In genomic region chr14:52338751-52339511, GRCm38 (mm10) we compare ENCODE assay signal across 7 mouse cellular contexts. TPM values are rescaled to one million over a fixed set of nuclear protein-coding genes. Genes with fewer than 3 reads are reported as not detected.
DNase-seq lines count a peak whose midpoint lies in the region; ATAC-seq and TF ChIP-seq lines count a peak whose summit lies in the region.

No protein-coding gene starts in this region.

- peak; percentile 78 for ATAC-seq in forebrain, embryonic 15.5 days (replicated peaks)
- ATAC-seq in hindbrain, embryonic 12.5 days (ENCODE audit: low FRiP score), result peak; percentile 69
- peak; percentile 59 for ATAC-seq in lung, postnatal 0 days

- no peaks in the 10 kb centered on the region for H3K9me3 ChIP-seq in forebrain, embryonic 15.5 days
- no peaks in the 10 kb centered on the region for H3K9me3 ChIP-seq in hindbrain, embryonic 12.5 days (replicated peaks)
- no peaks in the 10 kb centered on the region for H3K9me3 ChIP-seq in lung, postnatal 0 days (ENCODE audit: low read length)

- TF ChIP-seq CTCF in lung, postnatal 0 days (IDR thresholded peaks at IDR 0.05), result peak; percentile 93

- peak; percentile 56 for DNase-seq in Muller cell, postnatal 12 days (ENCODE audit: inconsistent ontology term)
- peak; percentile 43 for DNase-seq in cerebellum, adult 11-12 months
- peak; percentile 74 for DNase-seq in layer of hippocampus, adult 9-10 months (ENCODE audit: low spot score)
- peak; percentile 83 for DNase-seq in lung, postnatal 0 days (ENCODE audit: low spot score)
- DNase-seq in retina, postnatal 7 days (ENCODE audit: low read depth, low spot score), result peak; percentile 69

- peak overlapping the region; percentile 31 for H3K4me3 ChIP-seq in forebrain, embryonic 15.5 days
- peak overlapping the region; percentile 11 for H3K4me3 ChIP-seq in hindbrain, embryonic 12.5 days
- no peak overlapping the region for H3K4me3 ChIP-seq in lung, postnatal 0 days (ENCODE audit: low read depth, low read length)

- no peaks in the 10 kb centered on the region for H3K36me3 ChIP-seq in forebrain, embryonic 15.5 days
- no peaks in the 10 kb centered on the region for H3K36me3 ChIP-seq in hindbrain, embryonic 12.5 days
- no peaks in the 10 kb centered on the region for H3K36me3 ChIP-seq in lung, postnatal 0 days (ENCODE audit: insufficient read depth, low read length)

- H3K9ac ChIP-seq in forebrain, embryonic 15.5 days (replicated peaks), result peak overlapping the region; percentile 33
- H3K9ac ChIP-seq in hindbrain, embryonic 12.5 days, result no peak overlapping the region
- no peak overlapping the region for H3K9ac ChIP-seq in lung, postnatal 0 days (replicated peaks; ENCODE audit: low read depth)

- TF ChIP-seq EP300 in lung, postnatal 0 days (IDR thresholded peaks at IDR 0.05), result no peak

- peak overlapping the region; percentile 42 for H3K4me2 ChIP-seq in forebrain, embryonic 15.5 days (replicated peaks)
- peak overlapping the region; percentile 43 for H3K4me2 ChIP-seq in hindbrain, embryonic 12.5 days (replicated peaks)
- H3K4me2 ChIP-seq in lung, postnatal 0 days (replicated peaks; ENCODE audit: low read depth, low read length), result 0 out of 2 replicates have a peak overlapping the region, but pooled peaks have one; percentile 2

- 29% methylated on average over 21 of the region's 21 CpGs for WGBS in forebrain, embryonic 15.5 days
- WGBS in hindbrain, embryonic 12.5 days, result 32% methylated on average over 21 of the region's 21 CpGs
- 27% methylated on average over 21 of the region's 21 CpGs for WGBS in lung, postnatal 0 days

- peak overlapping the region; percentile 23; the same call in 1 of the 2 replicates for H3K27ac ChIP-seq in forebrain, embryonic 15.5 days (replicated peaks)
- no peak overlapping the region for H3K27ac ChIP-seq in hindbrain, embryonic 12.5 days
- H3K27ac ChIP-seq in lung, postnatal 0 days (ENCODE audit: low read length), result no peak overlapping the region

- H3K27me3 ChIP-seq in forebrain, embryonic 15.5 days, result no peaks in the 10 kb centered on the region
- H3K27me3 ChIP-seq in hindbrain, embryonic 12.5 days, result no peaks in the 10 kb centered on the region
- no peaks in the 10 kb centered on the region for H3K27me3 ChIP-seq in lung, postnatal 0 days (replicated peaks; ENCODE audit: insufficient read depth, low read length)

- peaks cover 8% of the 10 kb centered on the region; the same call in 1 of the 2 replicates for H3K4me1 ChIP-seq in forebrain, embryonic 15.5 days
- no peaks in the 10 kb centered on the region for H3K4me1 ChIP-seq in hindbrain, embryonic 12.5 days
- no peaks in the 10 kb centered on the region for H3K4me1 ChIP-seq in lung, postnatal 0 days (ENCODE audit: insufficient read depth, low read depth, low read length)

RNA-seq across cellular contexts. Expression of gene Sall2, which starts 10.4 kb away (rescaled TPM):
- polyA plus RNA-seq in forebrain, embryonic 15.5 days (2015; fragmentation: Nextera tagmentation; extraction: Ambion mirVana), result 29.6 and 31.7 TPM in 2 replicates
- polyA plus RNA-seq in hindbrain, embryonic 12.5 days (2016; fragmentation: Nextera tagmentation; extraction: Ambion mirVana), result 60.7 and 62.8 TPM in 2 replicates
- 3.8 and 4.1 TPM in 2 replicates for polyA plus RNA-seq in lung, postnatal 0 days (2015; fragmentation: Nextera tagmentation; extraction: Ambion mirVana)

RNA-seq across cellular contexts. Expression of gene Olfr1513, which starts 17.3 kb away (rescaled TPM):
- not detected in 2 replicates for polyA plus RNA-seq in forebrain, embryonic 15.5 days (2015; fragmentation: Nextera tagmentation; extraction: Ambion mirVana)
- 0.06 TPM in 1 of 2 replicates, not detected in the other for polyA plus RNA-seq in hindbrain, embryonic 12.5 days (2016; fragmentation: Nextera tagmentation; extraction: Ambion mirVana)
- polyA plus RNA-seq in lung, postnatal 0 days (2015; fragmentation: Nextera tagmentation; extraction: Ambion mirVana), result not detected in 2 replicates

RNA-seq across cellular contexts. Expression of gene Mettl3, which starts 34.0 kb away (rescaled TPM):
- polyA plus RNA-seq in forebrain, embryonic 15.5 days (2015; fragmentation: Nextera tagmentation; extraction: Ambion mirVana), result 51.4 and 57.1 TPM in 2 replicates
- polyA plus RNA-seq in hindbrain, embryonic 12.5 days (2016; fragmentation: Nextera tagmentation; extraction: Ambion mirVana), result 54.7 and 56.1 TPM in 2 replicates
- 19.6 and 19.9 TPM in 2 replicates for polyA plus RNA-seq in lung, postnatal 0 days (2015; fragmentation: Nextera tagmentation; extraction: Ambion mirVana)

RNA-seq across cellular contexts. Expression of gene Olfr1512, which starts 40.0 kb away (rescaled TPM):
- not detected in 2 replicates for polyA plus RNA-seq in forebrain, embryonic 15.5 days (2015; fragmentation: Nextera tagmentation; extraction: Ambion mirVana)
- polyA plus RNA-seq in hindbrain, embryonic 12.5 days (2016; fragmentation: Nextera tagmentation; extraction: Ambion mirVana), result not detected in 2 replicates
- not detected in 2 replicates for polyA plus RNA-seq in lung, postnatal 0 days (2015; fragmentation: Nextera tagmentation; extraction: Ambion mirVana)

RNA-seq across cellular contexts. Expression of gene Olfr1511, which starts 58.2 kb away (rescaled TPM):
- polyA plus RNA-seq in forebrain, embryonic 15.5 days (2015; fragmentation: Nextera tagmentation; extraction: Ambion mirVana), result not detected in 2 replicates
- not detected in 2 replicates for polyA plus RNA-seq in hindbrain, embryonic 12.5 days (2016; fragmentation: Nextera tagmentation; extraction: Ambion mirVana)
- polyA plus RNA-seq in lung, postnatal 0 days (2015; fragmentation: Nextera tagmentation; extraction: Ambion mirVana), result not detected in 2 replicates
